Mouse (Mus musculus): ENCODE results near the gene Rpap2. TPM values are rescaled to one million over a fixed set of nuclear protein-coding genes. Genes with fewer than 3 reads are reported as not detected.

The Rpap2 gene
- total and polyA plus RNA-seq, 3 experiments: 10.8 to 13.8 TPM; not detected in 1

- H3K27me3 ChIP-seq (ENCODE audit: control insufficient read depth in 1 of 2, insufficient read depth in 2 of 2, low read length in 2 of 2): peaks cover 0 to 4% of the 10 kb centered on the region in 2 experiments; a peak in 3 of 4 replicates
- H3K9me3 ChIP-seq (replicated peaks; ENCODE audit: insufficient read depth, low read length): no peaks in the 10 kb centered on the region
- H3K79me2 ChIP-seq (ENCODE audit: control insufficient read depth, insufficient read depth, low read length, poor library complexity): no peaks in the 10 kb centered on the region
- no peak overlapping the region for H3K9ac ChIP-seq (ENCODE audit: control insufficient read depth, low read depth, low read length, poor library complexity, severe bottlenecking)
- DNase-seq (ENCODE audit: low read depth, low spot score): no peak
- H3K4me1 ChIP-seq (ENCODE audit: control insufficient read depth in 1 of 2, insufficient read depth in 2 of 2, low read length in 2 of 2): peaks cover 0 to 2% of the 10 kb centered on the region in 2 experiments; a peak in 3 of 4 replicates
- TF ChIP-seq POLR2A (IDR thresholded peaks at IDR 0.05; ENCODE audit: control insufficient read depth in 1 of 2, insufficient read depth in 1 of 2, low read depth in 1 of 2, low read length in 2 of 2, poor library complexity in 1 of 2) (no peak), SMC3 (IDR thresholded peaks at IDR 0.05; ENCODE audit: low read depth, low read length) (no peak), NELFE (IDR thresholded peaks at IDR 0.05; ENCODE audit: low read depth, low read length) (no peak), BHLHE40 (IDR thresholded peaks at IDR 0.05; ENCODE audit: borderline replicate concordance, low read depth, low read length) (no peak), RAD21 (IDR thresholded peaks at IDR 0.05; ENCODE audit: low read depth, low read length) (no peak), EP300 (IDR thresholded peaks at IDR 0.05; ENCODE audit: low read depth in 1 of 2, low read length in 2 of 2) (no peak), MAZ (IDR thresholded peaks at IDR 0.05; ENCODE audit: low read depth, low read length) (no peak), TBP (IDR thresholded peaks at IDR 0.05; ENCODE audit: low read depth, low read length) (no peak), CHD1 (IDR thresholded peaks at IDR 0.05; ENCODE audit: low read depth, low read length) (no peak), POLR2AphosphoS5 (IDR thresholded peaks at IDR 0.05; ENCODE audit: borderline replicate concordance, low read depth, low read length) (no peak), ELF1 (IDR thresholded peaks at IDR 0.05; ENCODE audit: low read depth, low read length) (no peak), JUND (IDR thresholded peaks at IDR 0.05; ENCODE audit: low read depth, low read length) (no peak), HCFC1 (IDR thresholded peaks at IDR 0.05; ENCODE audit: low read depth, low read length) (no peak), MYC (IDR thresholded peaks at IDR 0.05; ENCODE audit: low read depth, low read length) (no peak), NRF1 (IDR thresholded peaks at IDR 0.05; ENCODE audit: insufficient read depth, low read depth, low read length, poor library complexity, severe bottlenecking) (no peak)
- no peak overlapping the region for H3K4me3 ChIP-seq (ENCODE audit: control insufficient read depth in 1 of 2, insufficient read depth in 1 of 2, low read depth in 2 of 2, low read length in 2 of 2)
- no peak overlapping the region for H3K27ac ChIP-seq (ENCODE audit: control insufficient read depth, low read depth, low read length)
- peaks cover 0 to 6% of the 10 kb centered on the region in 2 experiments; a peak in 2 of 4 replicates for H3K36me3 ChIP-seq (ENCODE audit: control insufficient read depth in 1 of 2, insufficient read depth in 2 of 2, low read length in 2 of 2)
Observed at GRCm38 (mm10) chr5:107705756-107706155, 108.6 kb downstream of the Rpap2 start.

- H3K9me3 ChIP-seq (replicated peaks; ENCODE audit: insufficient read depth, low read length): no peaks in the 10 kb centered on the region
- TF ChIP-seq KAT2A (conservative IDR thresholded peaks at IDR 0.05; ENCODE audit: low read depth, low read length) (no peak), RCOR1 (IDR thresholded peaks at IDR 0.05; ENCODE audit: low read depth, low read length) (no peak), MAFK (IDR thresholded peaks at IDR 0.05; ENCODE audit: borderline replicate concordance, low read depth, low read length) (no peak), SMC3 (IDR thresholded peaks at IDR 0.05; ENCODE audit: low read depth, low read length) (no peak), ELF1 (IDR thresholded peaks at IDR 0.05; ENCODE audit: low read depth, low read length) (no peak), CHD2 (IDR thresholded peaks at IDR 0.05; ENCODE audit: low read length) (no peak), MYC (IDR thresholded peaks at IDR 0.05; ENCODE audit: low read depth, low read length) (no peak), NRF1 (IDR thresholded peaks at IDR 0.05; ENCODE audit: insufficient read depth, low read depth, low read length, poor library complexity, severe bottlenecking) (no peak), RAD21 (IDR thresholded peaks at IDR 0.05; ENCODE audit: low read depth, low read length) (no peak), POLR2AphosphoS2 (IDR thresholded peaks at IDR 0.05; ENCODE audit: low read length) (no peak), EP300 (IDR thresholded peaks at IDR 0.05; ENCODE audit: low read depth in 1 of 2, low read length in 2 of 2) (no peak), TBP (IDR thresholded peaks at IDR 0.05; ENCODE audit: low read depth, low read length) (no peak), GATA1 (IDR thresholded peaks at IDR 0.05; ENCODE audit: low read depth, low read length) (no peak), ZC3H11A (IDR thresholded peaks at IDR 0.05; ENCODE audit: low read depth, low read length) (no peak), TAL1 (IDR thresholded peaks at IDR 0.05; ENCODE audit: low read length) (no peak)
- H3K36me3 ChIP-seq (ENCODE audit: control insufficient read depth in 1 of 2, insufficient read depth in 2 of 2, low read length in 2 of 2): peaks cover 0 to 6% of the 10 kb centered on the region in 2 experiments; a peak in 2 of 4 replicates
- no peak for DNase-seq (ENCODE audit: low read depth, low spot score)
- H3K27ac ChIP-seq (ENCODE audit: control insufficient read depth, low read depth, low read length): no peak overlapping the region
- no peak overlapping the region for H3K9ac ChIP-seq (ENCODE audit: control insufficient read depth, low read depth, low read length, poor library complexity, severe bottlenecking)
- no peaks in the 10 kb centered on the region for H3K79me2 ChIP-seq (ENCODE audit: control insufficient read depth, insufficient read depth, low read length, poor library complexity)
- H3K4me1 ChIP-seq (ENCODE audit: control insufficient read depth in 1 of 2, insufficient read depth in 2 of 2, low read length in 2 of 2): no peaks in the 10 kb centered on the region; a peak in 2 of 4 replicates
- H3K4me3 ChIP-seq (ENCODE audit: control insufficient read depth in 1 of 2, insufficient read depth in 1 of 2, low read depth in 2 of 2, low read length in 2 of 2): no peak overlapping the region
- H3K27me3 ChIP-seq (ENCODE audit: control insufficient read depth in 1 of 2, insufficient read depth in 2 of 2, low read length in 2 of 2): peaks cover 0 to 4% of the 10 kb centered on the region in 2 experiments; a peak in 3 of 4 replicates
Observed at GRCm38 (mm10) chr5:107706262-107706661, 109.1 kb downstream of the Rpap2 start.

Measured in MEL (cell line).